Mouse (Mus musculus) liver, embryonic 13.5 days (tissue): ENCODE measurements around the gene Cnpy3. TPM values are rescaled to one million over a fixed set of nuclear protein-coding genes. Genes with fewer than 3 reads are reported as not detected.
"Not testable (repeated sequence)": the region's sequence is repeated elsewhere in the genome, so short reads cannot be mapped to it uniquely, and the experiment has no call there.

ENCODE experiments used
- ATAC-seq: fragments of 200-750 bp; cut with Nextera tagmentation; 2 replicates; pipeline ENCODE4 v1.8.0; 2017; ENCODE audit warnings: low read depth, mild to moderate bottlenecking, moderate number of reproducible peaks, moderate library complexity
- DNase-seq: peaks from one replicate; pipeline ENCODE4 v3.0.0; 2022
- H3K27ac ChIP-seq: fragments of 300-500 bp; sonication (generic); 2 replicates; pipeline ENCODE4 v1.5.1; 2015; ENCODE audit warnings: moderate library complexity, mild to moderate bottlenecking, inconsistent platforms
- H3K27me3 ChIP-seq: fragments of 300-500 bp; sonication (generic); 2 replicates; pipeline ENCODE4 v1.6.1; 2015; ENCODE audit warnings: mild to moderate bottlenecking, inconsistent platforms
- H3K36me3 ChIP-seq: fragments of 300-500 bp; sonication (generic); 2 replicates; pipeline ENCODE4 v1.6.1; 2015; ENCODE audit warnings: mild to moderate bottlenecking, inconsistent platforms
- H3K4me1 ChIP-seq: fragments of 300-500 bp; sonication (generic); replicated peaks from 2 replicates; pipeline ENCODE4 v1.6.1; 2015; ENCODE audit warnings: inconsistent platforms
- H3K4me2 ChIP-seq: fragments of 300-500 bp; sonication (generic); 2 replicates; pipeline ENCODE4 v1.6.1; 2015; ENCODE audit warnings: inconsistent platforms, mild to moderate bottlenecking, moderate library complexity
- H3K4me3 ChIP-seq: fragments of 300-500 bp; sonication (generic); replicated peaks from 2 replicates; pipeline ENCODE4 v1.5.1; 2015; ENCODE audit warnings: mild to moderate bottlenecking, inconsistent platforms
- H3K9ac ChIP-seq: fragments of 300-500 bp; sonication (generic); 2 replicates; pipeline ENCODE4 v1.6.1; 2015; ENCODE audit warnings: mild to moderate bottlenecking, inconsistent platforms
- H3K9me3 ChIP-seq: fragments of 300-500 bp; sonication (generic); replicated peaks from 2 replicates; pipeline ENCODE4 v1.6.1; 2016; ENCODE audit warnings: inconsistent platforms
- WGBS: fragments of 180-500 bp; shearing (Covaris S2); methylation state at CpG from one replicate; pipeline ENCODE4 v1.1.7; 2015; ENCODE audit not compliant: insufficient replicate concordance; 5-methylcytosine and 5-hydroxymethylcytosine counted together
- polyA plus RNA-seq: library from polyadenylated mRNA; unstranded; fragments of >200 nt; fragmentation: Nextera tagmentation; extraction: Ambion mirVana; gene quantifications from 2 replicates; pipeline ENCODE4 v1.2.1, GENCODE M21; 2015

Cnpy3 gene
- polyA plus RNA-seq, 1 experiment from 2014 or later: 30.9 TPM

DNA sequence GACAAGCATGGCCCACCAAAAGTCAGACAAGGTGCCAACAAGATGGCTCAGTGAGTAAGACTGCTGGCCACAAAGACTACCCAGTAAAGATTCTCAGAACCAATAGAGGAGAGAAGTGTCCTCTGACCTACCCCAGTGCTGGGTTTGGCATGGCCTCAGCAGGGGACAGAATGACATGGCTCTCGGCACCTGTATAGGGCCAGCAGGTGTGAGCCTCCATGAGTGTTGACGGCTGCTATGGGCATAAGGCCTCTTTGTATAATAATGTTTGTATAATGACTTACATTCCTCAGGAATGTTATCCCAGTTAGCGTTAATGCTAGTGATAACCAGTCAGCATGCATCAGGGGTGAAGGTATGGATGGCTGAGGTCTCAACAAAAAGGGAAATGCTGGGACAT is 24.1 kb upstream of the Cnpy3 start:
- Histone ChIP-seq H3K9me3 (no peaks in the 10 kb centered on the region), H3K4me1 (peaks cover 27% of the 10 kb centered on the region), H3K36me3 (peaks cover 71% of the 10 kb centered on the region), H3K9ac (no peak overlapping the region), H3K27me3 (no peaks in the 10 kb centered on the region), H3K27ac (no peak overlapping the region), H3K4me3 (no peak overlapping the region), H3K4me2 (no peak overlapping the region)
- DNase-seq (no peak), ATAC-seq (no peak)
- WGBS: 85% methylated on average over 3 of the region's 3 CpGs

DNA sequence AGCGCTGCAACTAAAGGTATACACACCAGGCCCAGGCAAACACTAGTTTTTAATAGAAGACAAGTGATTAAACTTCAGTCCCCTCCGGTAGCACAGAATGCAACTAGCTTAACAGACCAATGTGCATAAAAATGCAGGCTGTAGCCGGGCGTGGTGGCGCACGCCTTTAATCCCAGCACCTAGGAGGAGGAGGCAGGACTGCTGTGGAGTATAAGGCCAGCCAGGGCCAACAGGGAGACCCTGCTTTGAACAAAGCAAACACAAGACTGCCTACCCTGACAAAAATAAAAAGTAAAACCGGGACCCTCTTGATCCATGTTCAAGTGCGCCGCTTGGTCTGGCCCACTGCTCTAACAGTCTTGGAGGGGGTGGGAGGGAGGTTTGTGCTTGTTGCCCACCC is 23.1 kb upstream of the Cnpy3 start:
- H3K27me3 ChIP-seq: no peaks in the 10 kb centered on the region
- H3K27ac ChIP-seq: no peak overlapping the region
- no peak overlapping the region for H3K9ac ChIP-seq
- ATAC-seq: no peak
- no peak for DNase-seq
- 91% methylated on average over 9 of the region's 9 CpGs for WGBS
- H3K9me3 ChIP-seq: no peaks in the 10 kb centered on the region
- H3K4me3 ChIP-seq: no peak overlapping the region
- no peak overlapping the region for H3K4me2 ChIP-seq
- H3K4me1 ChIP-seq: peaks cover 25% of the 10 kb centered on the region
- peaks cover 62% of the 10 kb centered on the region for H3K36me3 ChIP-seq

DNA sequence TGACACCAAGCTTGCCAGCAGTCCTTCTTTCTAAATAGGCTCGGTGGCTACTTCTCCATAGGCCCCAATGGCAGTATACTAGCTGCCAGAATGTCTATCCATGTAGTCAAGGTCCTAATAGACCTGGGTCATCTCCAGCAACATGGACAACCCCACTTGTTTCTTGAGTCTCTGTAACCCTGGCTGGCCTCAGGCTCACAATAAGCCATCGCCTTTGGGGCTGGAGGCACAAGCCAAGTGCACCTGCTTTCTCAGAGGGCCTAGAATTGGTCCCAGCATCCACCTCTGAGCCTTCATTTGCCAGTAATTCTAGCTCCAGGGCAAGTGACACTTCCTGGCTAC is 22.1 kb upstream of the Cnpy3 start:
- peaks cover 25% of the 10 kb centered on the region for H3K4me1 ChIP-seq
- peaks cover 52% of the 10 kb centered on the region for H3K36me3 ChIP-seq
- no peak for ATAC-seq
- no peaks in the 10 kb centered on the region for H3K27me3 ChIP-seq
- peak overlapping the region; percentile 95 for H3K4me2 ChIP-seq
- no peak for DNase-seq
- H3K27ac ChIP-seq: peak overlapping the region; percentile 48
- H3K9ac ChIP-seq: peak overlapping the region; percentile 90; the same call in 1 of the 2 replicates
- H3K9me3 ChIP-seq: no peaks in the 10 kb centered on the region
- WGBS: 46% methylated on average over 2 of the region's 2 CpGs
- peak overlapping the region; percentile 89; the same call in 1 of the 2 replicates for H3K4me3 ChIP-seq

DNA sequence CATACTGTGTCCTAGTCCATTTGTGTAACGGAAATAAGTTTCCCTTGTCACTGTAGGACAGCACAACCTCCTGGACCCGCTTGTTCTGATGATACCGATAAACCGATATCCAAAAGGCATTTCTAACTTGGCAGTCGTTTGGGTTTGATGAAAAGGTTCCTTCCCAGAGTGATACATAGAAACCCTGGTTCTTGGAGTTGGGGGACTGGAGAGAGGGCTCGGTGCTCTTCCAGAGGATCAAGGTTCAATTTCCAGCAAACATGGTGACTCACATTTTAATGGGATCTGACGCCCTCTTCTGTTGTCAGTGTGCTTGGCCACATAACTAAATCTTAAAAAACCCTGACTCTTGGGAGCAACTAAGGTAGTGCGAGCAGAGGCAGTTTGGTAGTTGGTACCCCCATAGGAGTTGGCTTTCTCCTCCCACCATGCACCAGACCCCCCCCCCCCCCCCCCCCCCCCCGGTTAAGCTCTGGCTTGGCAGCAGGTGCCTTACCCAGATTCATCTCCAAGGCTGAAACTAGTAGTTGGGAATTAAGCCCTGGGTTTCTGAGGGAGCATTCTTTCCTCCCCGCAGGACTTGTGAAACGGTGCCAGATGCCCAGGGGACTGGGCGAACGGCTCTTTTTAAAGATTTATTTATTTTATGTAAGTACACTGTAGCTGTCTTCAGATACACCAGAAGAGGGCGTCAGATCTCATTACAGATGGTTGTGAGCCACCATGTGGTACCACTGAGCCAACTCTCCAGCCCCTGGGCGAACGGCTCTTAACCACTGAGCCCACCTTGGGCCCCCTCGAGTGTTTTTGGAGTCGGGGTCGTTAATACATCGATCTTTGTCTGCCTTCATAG is 21.5 kb upstream of the Cnpy3 start:
- ATAC-seq: no peak
- 5% methylated on average over 19 of the region's 20 CpGs for WGBS

DNA sequence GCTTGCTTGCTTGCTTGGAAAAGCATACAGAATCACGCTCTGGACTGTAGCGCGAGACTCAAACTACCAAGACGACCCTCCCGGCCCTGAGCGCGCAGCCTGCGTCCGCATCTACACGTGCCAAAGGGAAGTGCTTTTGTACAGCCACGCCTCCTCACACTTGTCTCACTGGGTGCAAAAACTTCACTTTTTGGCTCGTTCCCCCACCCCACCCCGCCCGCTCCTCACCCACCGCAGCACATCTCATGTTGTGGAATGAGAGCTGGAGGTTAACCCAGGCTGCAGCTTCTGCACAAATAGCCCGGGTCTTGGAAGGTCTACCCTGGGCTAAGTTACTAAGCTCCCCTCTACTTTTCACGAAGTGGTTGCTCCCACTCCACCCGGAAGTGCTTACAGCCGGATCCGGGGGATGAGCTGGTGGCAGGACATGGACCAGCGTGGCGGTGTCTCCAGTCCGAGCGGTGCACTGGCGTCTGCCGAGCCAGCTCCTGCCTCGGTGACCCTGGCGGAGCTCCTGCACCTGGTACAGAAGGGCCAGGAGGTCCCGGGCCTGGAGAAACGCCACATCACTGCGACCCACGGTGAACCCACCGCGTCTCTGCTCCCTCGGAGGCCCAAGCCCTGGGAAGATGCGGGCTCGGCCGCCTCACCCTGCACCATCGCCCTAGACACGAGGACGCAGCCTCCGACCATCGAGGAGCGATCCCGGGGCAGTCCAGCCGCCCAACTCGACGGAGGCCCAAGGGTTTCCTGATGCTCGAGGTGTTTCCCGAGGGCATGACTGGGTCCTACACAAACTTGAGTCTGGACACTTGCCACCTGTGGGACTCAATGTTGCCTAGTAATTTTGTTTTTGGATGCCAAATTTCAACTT is 20.6 kb upstream of the Cnpy3 start, which contains the start of gene 2310039H08Rik:
TSS of gene 2310039H08Rik (plus strand) at position 232 of the 874 bp plus-strand sequence.
- Histone ChIP-seq H3K27ac (peak within 1 kb of the TSS; percentile 87), H3K4me1 (peaks cover 25% of the 10 kb centered on the region), H3K9me3 (no peaks in the 10 kb centered on the region), H3K27me3 (no peaks in the 10 kb centered on the region), H3K36me3 (peaks cover 37% of the 10 kb centered on the region), H3K4me2 (peak within 1 kb of the TSS; percentile 95), H3K9ac (peak within 1 kb of the TSS; percentile 90), H3K4me3 (peak within 1 kb of the TSS; percentile 89)
- 0% methylated on average over 50 of the region's 50 CpGs for WGBS
- ATAC-seq (peak; percentile 84), DNase-seq (peak; percentile 74)

More for the DNA sequence above, 21.5 kb upstream of the Cnpy3 start:
- Histone ChIP-seq H3K27me3 (no peaks in the 10 kb centered on the region), H3K4me2 (peak overlapping the region; percentile 95), H3K9ac (peak overlapping the region; percentile 90), H3K4me3 (peak overlapping the region; percentile 89), H3K27ac (peak overlapping the region; percentile 87), H3K9me3 (no peaks in the 10 kb centered on the region), H3K36me3 (peaks cover 46% of the 10 kb centered on the region), H3K4me1 (peaks cover 25% of the 10 kb centered on the region)
- no peak for DNase-seq

DNA sequence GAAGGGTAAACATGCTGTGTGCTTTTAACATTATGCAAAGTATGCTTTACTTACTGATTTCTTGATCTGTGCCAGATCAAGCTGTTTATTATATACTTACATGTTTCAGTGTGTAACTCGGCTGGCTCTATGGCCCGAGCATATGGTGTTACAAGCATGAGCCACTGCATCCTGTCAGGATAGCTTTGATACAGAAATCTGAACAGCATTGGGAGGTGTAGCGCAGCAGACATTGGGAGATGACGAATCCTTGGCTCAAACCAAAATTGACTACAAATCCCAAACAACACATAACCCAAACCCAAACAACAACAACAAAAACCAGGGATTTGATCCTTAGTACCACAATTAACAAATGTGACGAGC is 20.0 kb upstream of the Cnpy3 start:
- 5% methylated on average over 5 of the region's 5 CpGs for WGBS

DNA sequence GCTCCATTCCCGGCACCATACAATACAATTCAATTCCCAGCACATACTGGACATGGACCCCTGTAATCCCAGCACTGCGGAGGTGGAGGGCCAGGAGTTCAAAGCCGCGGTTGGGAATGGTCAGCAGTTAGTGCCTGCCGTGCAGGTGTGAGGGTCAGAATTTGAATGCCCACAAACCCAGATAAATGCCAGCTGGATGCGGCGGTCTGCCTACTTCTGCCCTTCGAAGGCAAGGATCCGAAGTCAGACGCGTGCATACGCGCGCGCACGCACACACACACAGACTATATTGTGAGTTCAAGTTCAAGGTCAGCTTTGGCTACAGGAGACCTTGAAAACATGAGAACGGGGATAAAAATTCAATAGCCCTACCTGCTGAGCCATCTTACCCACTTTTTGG is 19.6 kb upstream of the Cnpy3 start:
- no peak for DNase-seq
- H3K27ac ChIP-seq: peak overlapping the region; percentile 87; the same call in 1 of the 2 replicates
- H3K27me3 ChIP-seq: no peaks in the 10 kb centered on the region
- H3K4me2 ChIP-seq: peak overlapping the region; percentile 95
- peaks cover 27% of the 10 kb centered on the region for H3K36me3 ChIP-seq
- H3K9me3 ChIP-seq: no peaks in the 10 kb centered on the region
- peak overlapping the region; percentile 89 for H3K4me3 ChIP-seq
- peaks cover 25% of the 10 kb centered on the region for H3K4me1 ChIP-seq
- WGBS: 64% methylated on average over 17 of the region's 17 CpGs
- no peak for ATAC-seq
- peak overlapping the region; percentile 90 for H3K9ac ChIP-seq

More for the DNA sequence above, 20.0 kb upstream of the Cnpy3 start:
- Histone ChIP-seq H3K9ac (peak overlapping the region; percentile 90), H3K36me3 (peaks cover 31% of the 10 kb centered on the region), H3K27me3 (no peaks in the 10 kb centered on the region), H3K4me1 (peaks cover 25% of the 10 kb centered on the region), H3K27ac (peak overlapping the region; percentile 87), H3K9me3 (no peaks in the 10 kb centered on the region), H3K4me2 (peak overlapping the region; percentile 95), H3K4me3 (peak overlapping the region; percentile 89)
- DNase-seq (no peak), ATAC-seq (no peak)

DNA sequence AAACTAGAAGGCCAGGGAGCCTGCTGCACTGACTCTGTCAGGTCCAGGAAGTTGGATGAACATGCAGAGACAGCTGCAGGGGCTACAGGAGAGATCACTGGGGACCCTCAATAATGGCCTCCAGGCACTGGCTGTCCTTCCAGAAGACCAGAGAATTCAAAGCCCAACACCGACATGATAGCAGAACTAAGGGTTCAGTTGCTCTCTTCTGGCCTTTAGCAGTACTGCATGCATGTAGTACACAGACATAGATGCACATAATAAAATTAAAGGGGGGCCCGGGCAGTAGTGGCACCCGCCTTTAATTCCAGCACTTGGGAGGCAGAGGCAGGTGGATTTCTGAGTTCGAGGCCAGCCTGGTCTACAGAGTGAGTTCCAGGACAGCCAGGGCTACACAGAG is 19.0 kb upstream of the Cnpy3 start:
- Histone ChIP-seq H3K9me3 (no peaks in the 10 kb centered on the region), H3K4me3 (no peak overlapping the region), H3K27me3 (no peaks in the 10 kb centered on the region), H3K27ac (no peak overlapping the region), H3K9ac (no peak overlapping the region), H3K4me1 (peaks cover 25% of the 10 kb centered on the region), H3K4me2 (no peak overlapping the region), H3K36me3 (peaks cover 21% of the 10 kb centered on the region)
- 79% methylated on average over 4 of the region's 4 CpGs for WGBS
- ATAC-seq (no peak), DNase-seq (no peak)

DNA sequence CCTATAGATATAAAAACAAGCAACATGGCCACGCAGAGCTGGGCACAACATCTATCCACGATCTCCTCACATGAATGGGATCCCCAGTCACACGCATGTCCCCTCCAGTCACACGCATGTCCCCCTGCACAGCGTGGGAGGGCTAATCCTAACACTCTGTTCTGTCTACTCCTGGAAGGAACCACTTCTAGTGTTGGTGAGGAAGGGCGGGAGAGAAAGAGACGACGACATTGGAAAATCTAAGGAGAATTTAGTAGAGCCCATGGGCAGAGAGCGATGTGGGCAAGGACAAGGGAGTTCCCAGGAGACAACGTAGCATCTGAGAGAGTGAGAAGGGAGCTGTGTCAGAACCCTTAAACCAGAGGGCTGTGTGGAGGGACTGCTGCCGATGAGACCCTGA is 18.5 kb upstream of the Cnpy3 start:
- Histone ChIP-seq H3K9me3 (no peaks in the 10 kb centered on the region), H3K27ac (no peak overlapping the region), H3K27me3 (no peaks in the 10 kb centered on the region), H3K4me3 (no peak overlapping the region), H3K9ac (no peak overlapping the region), H3K36me3 (peaks cover 16% of the 10 kb centered on the region), H3K4me1 (peaks cover 25% of the 10 kb centered on the region), H3K4me2 (no peak overlapping the region)
- ATAC-seq (no peak), DNase-seq (no peak)
- WGBS: 77% methylated on average over 11 of the region's 11 CpGs

DNA sequence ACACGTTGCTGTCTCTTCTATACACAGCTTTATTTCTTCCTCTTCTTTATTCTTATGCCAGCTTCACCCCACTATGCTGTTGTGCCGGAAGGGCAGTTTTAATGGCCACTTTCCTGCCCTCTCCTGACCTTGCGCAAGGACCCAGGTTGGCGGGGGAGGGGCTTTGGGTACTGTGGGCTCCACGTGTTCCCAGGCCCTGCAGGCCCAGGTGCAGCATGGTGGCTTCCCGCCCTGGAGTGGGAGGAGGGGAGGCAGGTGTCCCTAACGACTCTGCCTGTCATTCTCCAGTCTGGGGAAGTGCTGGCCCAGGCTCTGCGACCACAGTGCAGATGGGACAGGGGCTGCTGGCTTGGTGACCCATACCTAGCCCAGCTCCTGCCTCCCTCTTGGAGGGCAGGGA is 15.9 kb upstream of the Cnpy3 start:
- WGBS: 53% methylated on average over 8 of the region's 8 CpGs
- Histone ChIP-seq H3K4me2 (no peak overlapping the region), H3K27ac (no peak overlapping the region), H3K9ac (no peak overlapping the region), H3K36me3 (no peaks in the 10 kb centered on the region), H3K4me3 (no peak overlapping the region), H3K4me1 (peaks cover 10% of the 10 kb centered on the region), H3K9me3 (no peaks in the 10 kb centered on the region), H3K27me3 (no peaks in the 10 kb centered on the region)
- ATAC-seq: no peak
- no peak for DNase-seq

DNA sequence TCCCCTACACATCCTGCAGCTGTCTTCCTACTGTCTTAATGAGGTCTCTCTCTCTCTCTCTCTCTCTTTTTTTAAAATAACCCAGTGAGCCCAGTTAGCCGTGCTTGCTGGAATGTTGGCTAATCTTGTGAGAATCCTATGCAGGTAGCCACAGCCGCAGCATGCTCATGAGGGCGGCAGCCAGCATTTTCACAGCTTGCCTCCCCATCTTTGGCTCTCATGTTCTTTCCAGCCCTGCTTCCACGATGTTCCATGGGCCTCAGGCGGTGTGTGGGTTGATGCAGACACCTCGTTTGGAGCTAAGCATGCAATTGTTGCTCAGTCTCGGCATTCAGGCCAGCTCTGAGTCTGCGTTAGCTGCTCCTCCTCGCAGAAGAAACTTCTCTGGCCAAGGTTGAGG is 12.9 kb upstream of the Cnpy3 start:
- not testable (repeated sequence) for ATAC-seq, H3K4me3 ChIP-seq, H3K4me1 ChIP-seq, H3K9me3 ChIP-seq, H3K9ac ChIP-seq, DNase-seq, H3K27ac ChIP-seq, H3K27me3 ChIP-seq, H3K36me3 ChIP-seq, H3K4me2 ChIP-seq
- WGBS: 54% methylated on average over 9 of the region's 9 CpGs
